Mouse (Mus musculus): ENCODE data around the gene Crk. TPM values are rescaled to one million over a fixed set of nuclear protein-coding genes. Genes with fewer than 3 reads are reported as not detected.

Crk gene
- polyA plus RNA-seq, 1 experiment from 2014 or later: 143 TPM

DNA sequence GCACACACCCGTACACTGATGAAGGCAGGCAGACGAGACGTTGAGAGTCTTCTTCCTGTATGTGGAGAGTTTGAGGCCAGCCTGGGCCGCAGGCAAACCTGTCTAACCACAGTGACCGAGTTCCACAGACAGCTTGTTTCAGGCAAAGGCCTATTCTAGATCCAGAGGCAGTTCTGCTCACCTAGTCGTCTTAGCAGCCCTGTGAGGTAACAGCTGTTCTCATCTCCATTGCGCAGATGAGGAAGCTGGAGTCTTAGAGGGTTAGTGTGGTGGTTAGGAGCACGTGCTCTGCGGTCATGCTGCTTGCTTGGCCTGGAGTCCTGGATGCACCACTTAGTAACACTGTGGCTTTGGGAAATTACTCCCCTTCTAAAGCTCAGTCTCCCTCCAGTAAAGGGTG is 34.4 kb upstream of the Crk start:
- Histone ChIP-seq H3K4me1 (replicated peaks; ENCODE audit: control insufficient read depth, insufficient read depth, low read length) (no peaks in the 10 kb centered on the region), H3K4me2 (ENCODE audit: low read depth, low read length, severe bottlenecking) (no peak overlapping the region), H3K9ac (ENCODE audit: low read length) (no peak overlapping the region)

DNA sequence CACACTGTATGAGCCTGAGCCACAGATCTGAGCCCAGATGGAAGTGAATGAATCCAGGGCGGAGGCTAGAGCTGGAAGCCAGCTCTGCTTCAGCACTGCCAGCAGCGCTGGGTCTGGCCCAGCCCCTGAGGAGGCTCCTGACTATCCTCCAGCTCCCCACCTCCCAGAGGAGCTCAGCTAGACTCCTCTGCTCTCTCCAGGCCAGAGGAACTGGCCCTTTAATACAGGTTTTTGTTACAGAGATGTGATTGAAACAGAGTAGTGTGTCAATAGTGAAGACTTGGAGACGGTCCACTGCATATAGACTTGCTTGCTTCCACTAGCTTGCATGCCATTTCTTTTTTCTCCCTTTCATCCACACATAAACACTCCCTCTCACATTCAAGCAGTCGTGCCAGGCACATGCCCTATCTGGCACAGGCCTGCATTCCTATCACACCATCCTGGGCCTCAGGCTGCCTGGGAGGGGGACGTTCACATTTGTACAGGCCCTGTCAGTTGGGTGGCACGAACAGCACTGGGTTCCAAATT is 31.3 kb upstream of the Crk start:
- Histone ChIP-seq H3K4me2 (ENCODE audit: low read depth, low read length, severe bottlenecking) (no peak overlapping the region), H3K9me3 (ENCODE audit: control insufficient read depth, low read length) (no peaks in the 10 kb centered on the region), H3K36me3 (ENCODE audit: control insufficient read depth, insufficient read depth, low read length) (no peaks in the 10 kb centered on the region), H3K9ac (ENCODE audit: low read length) (no peak overlapping the region), H3K27ac (ENCODE audit: low read depth, low read length) (no peak overlapping the region), H3K4me1 (replicated peaks; ENCODE audit: control insufficient read depth, insufficient read depth, low read length) (peaks cover 7% of the 10 kb centered on the region), H3K4me3 (ENCODE audit: low read depth, low read length) (no peak overlapping the region), H3K27me3 (ENCODE audit: control insufficient read depth, insufficient read depth, low read length) (peaks cover 6% of the 10 kb centered on the region; the same call in 1 of the 2 replicates)
- DNase-seq (ENCODE audit: low spot score) (no peak), ATAC-seq (replicated peaks; ENCODE audit: low FRiP score) (no peak)
- 74% methylated on average over 6 of the region's 6 CpGs for WGBS

More for the DNA sequence above, 34.4 kb upstream of the Crk start:
- Histone ChIP-seq H3K4me3 (ENCODE audit: low read depth, low read length) (no peak overlapping the region), H3K36me3 (ENCODE audit: control insufficient read depth, insufficient read depth, low read length) (no peaks in the 10 kb centered on the region), H3K9me3 (ENCODE audit: control insufficient read depth, low read length) (no peaks in the 10 kb centered on the region), H3K27ac (ENCODE audit: low read depth, low read length) (no peak overlapping the region), H3K27me3 (ENCODE audit: control insufficient read depth, insufficient read depth, low read length) (no peaks in the 10 kb centered on the region)
- DNase-seq (ENCODE audit: low spot score): no peak
- 89% methylated on average over 9 of the region's 9 CpGs for WGBS
- ATAC-seq (replicated peaks; ENCODE audit: low FRiP score): no peak

DNA sequence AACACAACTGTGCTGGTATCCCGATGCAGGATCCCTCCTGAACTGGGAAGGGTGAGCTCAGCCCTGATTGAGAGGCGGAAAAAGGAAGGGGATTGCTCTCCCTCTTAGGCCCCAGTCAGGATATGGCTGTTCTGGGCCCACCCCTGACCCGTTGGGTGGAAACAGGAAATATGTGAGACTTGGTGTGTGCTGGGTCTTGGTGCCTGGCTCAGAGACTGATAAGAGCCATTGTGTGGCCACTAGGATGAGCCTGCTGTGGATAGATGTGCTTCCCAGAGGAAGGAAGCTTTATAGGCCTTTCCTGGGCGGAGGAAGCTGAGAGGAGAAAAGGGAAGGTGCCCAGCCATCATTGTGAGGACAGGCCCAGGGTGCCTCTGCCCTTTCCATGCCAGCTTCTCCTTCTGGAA is 29.9 kb upstream of the Crk start:
- Histone ChIP-seq H3K4me1 (replicated peaks; ENCODE audit: control insufficient read depth, insufficient read depth, low read length) (peaks cover 12% of the 10 kb centered on the region), H3K9me3 (ENCODE audit: control insufficient read depth, low read length) (no peaks in the 10 kb centered on the region), H3K9ac (ENCODE audit: low read length) (no peak overlapping the region), H3K27ac (ENCODE audit: low read depth, low read length) (no peak overlapping the region), H3K4me3 (ENCODE audit: low read depth, low read length) (no peak overlapping the region), H3K27me3 (ENCODE audit: control insufficient read depth, insufficient read depth, low read length) (peaks cover 11% of the 10 kb centered on the region), H3K4me2 (ENCODE audit: low read depth, low read length, severe bottlenecking) (no peak overlapping the region), H3K36me3 (ENCODE audit: control insufficient read depth, insufficient read depth, low read length) (no peaks in the 10 kb centered on the region)
- DNase-seq (ENCODE audit: low spot score) (no peak), ATAC-seq (replicated peaks; ENCODE audit: low FRiP score) (no peak)
- 75% methylated on average over 4 of the region's 4 CpGs for WGBS

DNA sequence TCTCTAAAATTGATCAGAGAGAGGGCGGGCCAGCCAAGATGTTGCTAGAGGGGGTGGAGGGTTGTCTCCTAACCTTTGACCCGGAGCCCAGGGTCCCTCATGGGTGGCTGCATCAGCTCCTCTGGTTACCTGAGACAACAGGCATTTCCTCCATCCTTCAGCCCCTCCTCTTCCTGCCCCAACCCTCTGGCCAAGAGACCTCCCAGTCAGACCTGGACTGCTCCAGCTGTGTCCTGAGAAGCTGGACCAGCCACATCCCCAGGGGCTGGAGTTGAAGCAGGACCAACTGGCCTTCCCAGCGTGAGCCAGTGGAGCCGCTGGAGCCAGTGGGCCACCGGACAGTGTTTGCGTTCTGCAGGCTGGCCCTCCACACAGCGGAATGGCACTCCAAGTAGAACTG is 28.7 kb upstream of the Crk start, which contains the start of gene Myo1c:
Gene Myo1c, plus strand, starts transcription at position 194 of the 400 bp plus-strand sequence.
- H3K27me3 ChIP-seq (ENCODE audit: control insufficient read depth, insufficient read depth, low read length): peaks cover 19% of the 10 kb centered on the region
- H3K9ac ChIP-seq (ENCODE audit: low read length): peak within 1 kb of the TSS; percentile 75
- H3K4me2 ChIP-seq (ENCODE audit: low read depth, low read length, severe bottlenecking): peak within 1 kb of the TSS; percentile 96
- H3K27ac ChIP-seq (ENCODE audit: low read depth, low read length): no peak within 1 kb of the TSS; the same call in 1 of the 2 replicates
- H3K9me3 ChIP-seq (ENCODE audit: control insufficient read depth, low read length): no peaks in the 10 kb centered on the region
- H3K36me3 ChIP-seq (ENCODE audit: control insufficient read depth, insufficient read depth, low read length): no peaks in the 10 kb centered on the region
- peak within 1 kb of the TSS; percentile 67 for H3K4me3 ChIP-seq (ENCODE audit: low read depth, low read length)
- ATAC-seq (replicated peaks; ENCODE audit: low FRiP score) (no peak), DNase-seq (ENCODE audit: low spot score) (no peak)
- 78% methylated on average over 7 of the region's 7 CpGs for WGBS
- peaks cover 17% of the 10 kb centered on the region for H3K4me1 ChIP-seq (replicated peaks; ENCODE audit: control insufficient read depth, insufficient read depth, low read length)

DNA sequence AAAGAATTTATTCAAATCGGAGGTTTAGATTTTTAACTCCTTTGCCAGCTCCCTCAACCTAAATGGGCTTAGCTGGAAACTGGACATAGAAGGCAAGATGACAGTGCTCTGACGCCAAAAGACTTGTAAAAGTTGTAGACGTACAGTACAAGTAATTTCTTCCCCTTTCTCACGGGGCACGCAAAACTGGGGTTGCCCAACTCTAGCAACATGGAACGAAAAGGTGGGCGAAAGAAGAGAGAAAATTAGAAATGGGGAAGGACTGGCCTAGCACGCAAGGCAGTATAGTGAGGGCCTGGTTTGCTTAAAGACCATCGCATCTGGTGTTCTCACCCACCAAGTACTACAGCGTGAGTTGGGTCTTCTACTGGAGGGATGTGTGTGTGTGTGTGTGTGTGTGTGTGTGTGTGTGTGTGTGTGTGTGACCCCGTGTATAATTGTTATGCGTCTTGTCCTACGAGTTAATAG is 28.1 kb upstream of the Crk start:
- no peaks in the 10 kb centered on the region for H3K9me3 ChIP-seq (ENCODE audit: control insufficient read depth, low read length)
- ATAC-seq (replicated peaks; ENCODE audit: low FRiP score) (no peak), DNase-seq (ENCODE audit: low spot score) (no peak)
- peak overlapping the region; percentile 67 for H3K4me3 ChIP-seq (ENCODE audit: low read depth, low read length)
- no peaks in the 10 kb centered on the region for H3K36me3 ChIP-seq (ENCODE audit: control insufficient read depth, insufficient read depth, low read length)
- no peak overlapping the region for H3K27ac ChIP-seq (ENCODE audit: low read depth, low read length)
- H3K27me3 ChIP-seq (ENCODE audit: control insufficient read depth, insufficient read depth, low read length): peaks cover 19% of the 10 kb centered on the region
- H3K4me2 ChIP-seq (ENCODE audit: low read depth, low read length, severe bottlenecking): peak overlapping the region; percentile 96
- peak overlapping the region; percentile 75 for H3K9ac ChIP-seq (ENCODE audit: low read length)
- 47% methylated on average over 13 of the region's 13 CpGs for WGBS
- peaks cover 17% of the 10 kb centered on the region for H3K4me1 ChIP-seq (replicated peaks; ENCODE audit: control insufficient read depth, insufficient read depth, low read length)

DNA sequence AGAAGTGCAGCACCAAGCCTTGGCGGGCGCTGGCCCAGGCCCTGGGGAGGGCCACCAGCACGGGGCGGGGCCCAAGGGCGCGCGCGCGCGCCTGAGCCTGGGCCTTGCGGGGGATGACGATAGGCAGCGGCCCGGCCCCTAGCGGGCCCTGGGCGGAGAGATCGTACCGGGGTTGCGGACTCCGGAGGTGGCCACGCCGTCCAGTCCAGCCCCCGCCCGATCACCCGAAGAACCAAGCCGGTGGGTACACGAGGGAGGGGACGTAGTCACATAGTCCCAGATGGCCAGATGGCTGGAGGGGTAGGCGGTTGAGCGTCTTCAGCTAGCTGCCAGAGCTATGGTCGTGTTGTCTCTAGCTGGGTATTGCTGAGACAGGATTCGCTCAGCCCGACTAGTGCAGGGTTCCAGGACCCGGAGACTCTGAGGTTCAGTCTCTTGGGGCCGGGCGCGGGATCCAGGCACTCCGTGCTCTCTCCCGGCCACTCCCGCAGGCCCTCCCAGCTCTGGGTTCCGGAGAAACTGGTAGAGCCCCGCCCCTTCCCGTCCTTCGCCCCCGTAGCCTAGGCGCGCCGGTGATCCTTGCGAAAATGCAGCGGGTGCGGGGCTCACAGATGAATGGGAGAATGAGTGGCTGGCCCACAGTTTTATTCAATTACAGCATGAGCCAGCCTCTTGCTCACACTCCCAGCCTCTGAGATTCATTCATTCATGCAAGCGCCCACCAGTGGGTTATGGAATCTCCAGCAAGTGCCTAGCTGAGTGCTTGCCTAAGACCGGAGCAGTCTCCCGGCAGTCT is 27.4 kb upstream of the Crk start:
- DNase-seq (ENCODE audit: low spot score) (peak; percentile 83), ATAC-seq (replicated peaks; ENCODE audit: low FRiP score) (peak; percentile 63)
- no peaks in the 10 kb centered on the region for H3K36me3 ChIP-seq (ENCODE audit: control insufficient read depth, insufficient read depth, low read length)
- H3K27me3 ChIP-seq (ENCODE audit: control insufficient read depth, insufficient read depth, low read length): peaks cover 19% of the 10 kb centered on the region
- H3K27ac ChIP-seq (ENCODE audit: low read depth, low read length): peak overlapping the region; percentile 18; the same call in 1 of the 2 replicates
- peaks cover 23% of the 10 kb centered on the region for H3K4me1 ChIP-seq (replicated peaks; ENCODE audit: control insufficient read depth, insufficient read depth, low read length)
- peak overlapping the region; percentile 75 for H3K9ac ChIP-seq (ENCODE audit: low read length)
- peak overlapping the region; percentile 96 for H3K4me2 ChIP-seq (ENCODE audit: low read depth, low read length, severe bottlenecking)
- H3K9me3 ChIP-seq (ENCODE audit: control insufficient read depth, low read length): no peaks in the 10 kb centered on the region
- peak overlapping the region; percentile 67 for H3K4me3 ChIP-seq (ENCODE audit: low read depth, low read length)
- WGBS: under 1% methylated on average over 54 of the region's 54 CpGs

DNA sequence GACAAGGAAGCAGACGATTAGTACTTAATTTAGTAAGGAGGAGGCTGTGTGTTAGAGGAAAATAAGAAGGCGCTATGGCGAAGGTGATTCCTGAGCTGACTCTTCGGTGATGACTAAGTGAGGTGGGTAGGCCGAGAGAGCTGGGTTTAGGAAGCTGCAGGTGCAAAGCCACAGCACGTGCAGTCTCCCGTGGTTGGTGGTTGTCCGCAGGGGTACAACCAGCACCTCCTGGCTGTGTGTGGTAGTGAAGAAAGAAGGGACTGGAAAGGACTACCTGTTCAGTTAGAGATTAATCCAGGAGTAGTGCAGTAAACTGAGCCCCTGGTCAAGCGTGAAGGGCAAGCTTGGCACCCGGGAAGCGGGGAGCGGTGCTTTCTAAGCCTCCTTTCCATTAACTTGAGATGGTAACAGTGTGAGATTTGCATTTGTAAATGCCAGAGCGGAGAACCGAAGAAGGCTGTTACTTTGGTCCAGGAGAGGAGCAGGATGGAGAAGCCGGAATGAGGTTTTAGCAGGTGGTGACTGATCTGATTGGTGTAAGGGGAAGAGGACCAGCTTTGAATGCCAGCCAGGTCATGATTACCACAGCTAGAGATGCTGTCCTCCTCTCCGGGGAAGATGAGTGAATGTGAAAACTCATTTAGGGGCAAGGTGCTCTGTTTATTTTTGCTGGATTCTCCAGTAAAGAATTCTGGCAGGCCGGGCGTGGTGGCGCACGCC is 26.7 kb upstream of the Crk start:
- Histone ChIP-seq H3K9ac (ENCODE audit: low read length) (peak overlapping the region; percentile 75; the same call in 1 of the 2 replicates), H3K4me2 (ENCODE audit: low read depth, low read length, severe bottlenecking) (peak overlapping the region; percentile 96), H3K4me3 (ENCODE audit: low read depth, low read length) (peak overlapping the region; percentile 67), H3K4me1 (replicated peaks; ENCODE audit: control insufficient read depth, insufficient read depth, low read length) (peaks cover 23% of the 10 kb centered on the region), H3K36me3 (ENCODE audit: control insufficient read depth, insufficient read depth, low read length) (no peaks in the 10 kb centered on the region), H3K9me3 (ENCODE audit: control insufficient read depth, low read length) (no peaks in the 10 kb centered on the region), H3K27ac (ENCODE audit: low read depth, low read length) (no peak overlapping the region), H3K27me3 (ENCODE audit: control insufficient read depth, insufficient read depth, low read length) (peaks cover 19% of the 10 kb centered on the region)
- WGBS: 20% methylated on average over 20 of the region's 20 CpGs
- ATAC-seq (replicated peaks; ENCODE audit: low FRiP score): no peak
- no peak for DNase-seq (ENCODE audit: low spot score)

DNA sequence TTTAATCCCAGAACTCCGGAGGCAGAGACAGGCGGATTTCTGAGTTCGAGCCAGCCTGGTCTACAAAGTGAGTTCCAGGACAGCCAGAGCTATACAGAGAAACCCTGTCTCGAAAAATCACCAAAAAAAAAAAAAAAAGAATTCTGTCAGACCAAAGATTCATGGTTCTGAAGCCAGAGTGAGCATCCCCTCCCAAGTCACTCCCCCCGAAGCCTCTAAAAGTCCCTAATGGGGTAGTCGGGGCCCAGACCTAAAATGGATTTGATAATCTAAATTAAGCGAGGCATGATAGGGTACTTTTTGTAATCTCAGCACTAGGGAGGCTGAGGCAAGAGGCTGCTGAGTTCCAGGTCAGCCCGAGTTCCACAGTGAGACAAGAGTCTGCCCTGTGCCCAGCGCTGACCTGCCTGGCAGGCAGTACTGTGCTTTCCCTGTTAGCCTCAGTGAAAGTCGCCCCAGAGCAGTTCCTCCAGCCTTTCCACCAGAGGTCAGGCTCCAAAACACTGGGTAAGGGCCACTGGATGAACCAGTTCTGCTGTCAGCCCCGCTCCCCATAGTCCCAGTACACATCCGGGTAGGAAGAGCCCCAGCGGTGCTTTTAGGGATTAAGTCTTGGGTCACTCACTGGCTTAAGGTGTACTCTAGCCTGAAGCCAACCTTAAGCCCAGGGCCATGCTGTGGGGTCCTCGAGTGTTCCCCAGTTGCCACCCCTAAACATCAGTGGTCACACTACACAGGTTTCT is 25.9 kb upstream of the Crk start:
- H3K4me2 ChIP-seq (ENCODE audit: low read depth, low read length, severe bottlenecking): peak overlapping the region; percentile 86
- no peak overlapping the region for H3K9ac ChIP-seq (ENCODE audit: low read length)
- peaks cover 19% of the 10 kb centered on the region for H3K27me3 ChIP-seq (ENCODE audit: control insufficient read depth, insufficient read depth, low read length)
- H3K36me3 ChIP-seq (ENCODE audit: control insufficient read depth, insufficient read depth, low read length): no peaks in the 10 kb centered on the region
- no peak overlapping the region for H3K4me3 ChIP-seq (ENCODE audit: low read depth, low read length)
- DNase-seq (ENCODE audit: low spot score) (no peak), ATAC-seq (replicated peaks; ENCODE audit: low FRiP score) (no peak)
- H3K4me1 ChIP-seq (replicated peaks; ENCODE audit: control insufficient read depth, insufficient read depth, low read length): peaks cover 23% of the 10 kb centered on the region
- no peaks in the 10 kb centered on the region for H3K9me3 ChIP-seq (ENCODE audit: control insufficient read depth, low read length)
- WGBS: 29% methylated on average over 14 of the region's 14 CpGs
- no peak overlapping the region for H3K27ac ChIP-seq (ENCODE audit: low read depth, low read length)

Measured in forebrain, embryonic 11.5 days (tissue).